Mouse (Mus musculus) liver, embryonic 14.5 days (tissue): ENCODE measurements around the gene Tmco1. TPM values are rescaled to one million over a fixed set of nuclear protein-coding genes. Genes with fewer than 3 reads are reported as not detected.

Experiments
- ATAC-seq: fragments of 200-750 bp; cut with Nextera tagmentation; 2 replicates; pipeline ENCODE4 v1.8.0; 2017; ENCODE audit warnings: moderate number of reproducible peaks, mild to moderate bottlenecking, moderate library complexity; ENCODE audit not compliant: insufficient read depth
- DNase-seq, 3 experiments: peaks; one replicate each; pipeline ENCODE4 v3.0.0-alpha.2; 2012 to 2013; ENCODE audit warnings: low read depth in 3 of 3, low spot score in 3 of 3
- H3K27ac ChIP-seq: fragments of 300-500 bp; sonication (generic); 2 replicates; pipeline ENCODE4 v1.5.1; 2014; ENCODE audit warnings: moderate library complexity, mild to moderate bottlenecking, control low read depth, inconsistent platforms
- H3K27me3 ChIP-seq: fragments of 300-500 bp; sonication (generic); 2 replicates; pipeline ENCODE4 v1.6.1; 2014; ENCODE audit warnings: mild to moderate bottlenecking, low read length, moderate library complexity; ENCODE audit not compliant: control insufficient read depth, insufficient read depth
- H3K36me3 ChIP-seq: fragments of 300-500 bp; sonication (generic); replicated peaks from 2 replicates; pipeline ENCODE4 v1.6.1; 2014; ENCODE audit warnings: low read depth; ENCODE audit not compliant: control insufficient read depth, insufficient read depth
- H3K4me1 ChIP-seq, 2 experiments: fragments of 200-500 bp in 1 of 2; fragments of 300-500 bp in 1 of 2; sonication (generic) in 1 of 2; replicated peaks; 2 replicates each; pipeline ENCODE4 v1.6.1; 2012 to 2014; ENCODE audit warnings: antibody characterized with exemption in 1 of 2, inconsistent platforms in 1 of 2, low read length in 1 of 2; ENCODE audit not compliant: control insufficient read depth in 2 of 2, insufficient read depth in 2 of 2
- H3K4me2 ChIP-seq: fragments of 300-500 bp; sonication (generic); 2 replicates; pipeline ENCODE4 v1.6.1; 2014; ENCODE audit warnings: low read depth, mild to moderate bottlenecking, control low read depth, moderate library complexity
- H3K4me3 ChIP-seq, 2 experiments: fragments of 200-500 bp in 1 of 2; fragments of 300-500 bp in 1 of 2; sonication (generic) in 1 of 2; 2 replicates each; pipeline ENCODE4 v1.5.1; 2012 to 2014; ENCODE audit warnings: low read depth in 2 of 2, low read length in 2 of 2, mild to moderate bottlenecking in 2 of 2, control low read depth in 1 of 2, inconsistent platforms in 1 of 2, moderate library complexity in 1 of 2; ENCODE audit not compliant: insufficient read depth in 1 of 2
- H3K9ac ChIP-seq: fragments of 300-500 bp; sonication (generic); replicated peaks from 2 replicates; pipeline ENCODE4 v1.6.1; 2014; ENCODE audit warnings: mild to moderate bottlenecking, control low read depth, moderate library complexity
- H3K9me3 ChIP-seq: fragments of 300-500 bp; sonication (generic); 2 replicates; pipeline ENCODE4 v1.6.1; 2016; ENCODE audit warnings: low read length, mixed read lengths; ENCODE audit not compliant: control insufficient read depth
- CTCF ChIP-seq: IDR thresholded peaks from 2 replicates; pipeline ENCODE4 v1.5.1; 2016; ENCODE audit warnings: antibody characterized with exemption, low read depth, control low read depth
- EP300 ChIP-seq: IDR thresholded peaks from 2 replicates; pipeline ENCODE4 v1.6.1; 2016; ENCODE audit warnings: antibody characterized with exemption, low read depth
- WGBS: fragments of 180-500 bp; shearing (Covaris S2); extraction: QIAGEN DNeasy Blood & Tissue Kit; methylation state at CpG from one replicate; pipeline ENCODE4 v1.1.7; 2014; ENCODE audit not compliant: insufficient replicate concordance; 5-methylcytosine and 5-hydroxymethylcytosine counted together
- polyA plus RNA-seq, 2 experiments: library from polyadenylated mRNA; depleted of rRNA in 1 of 2; stranded (reverse) in 1 of 2; unstranded in 1 of 2; fragments of >200 nt; fragmentation: Nextera tagmentation in 1 of 2; extraction: Ambion mirVana in 1 of 2; gene quantifications; 2 replicates each; pipeline versions ENCODE4 v1.2.1 to v1.2.3; 2012 to 2014

Tmco1 gene
- polyA plus RNA-seq, 2 experiments = 43.4 to 64.1 TPM

DNA sequence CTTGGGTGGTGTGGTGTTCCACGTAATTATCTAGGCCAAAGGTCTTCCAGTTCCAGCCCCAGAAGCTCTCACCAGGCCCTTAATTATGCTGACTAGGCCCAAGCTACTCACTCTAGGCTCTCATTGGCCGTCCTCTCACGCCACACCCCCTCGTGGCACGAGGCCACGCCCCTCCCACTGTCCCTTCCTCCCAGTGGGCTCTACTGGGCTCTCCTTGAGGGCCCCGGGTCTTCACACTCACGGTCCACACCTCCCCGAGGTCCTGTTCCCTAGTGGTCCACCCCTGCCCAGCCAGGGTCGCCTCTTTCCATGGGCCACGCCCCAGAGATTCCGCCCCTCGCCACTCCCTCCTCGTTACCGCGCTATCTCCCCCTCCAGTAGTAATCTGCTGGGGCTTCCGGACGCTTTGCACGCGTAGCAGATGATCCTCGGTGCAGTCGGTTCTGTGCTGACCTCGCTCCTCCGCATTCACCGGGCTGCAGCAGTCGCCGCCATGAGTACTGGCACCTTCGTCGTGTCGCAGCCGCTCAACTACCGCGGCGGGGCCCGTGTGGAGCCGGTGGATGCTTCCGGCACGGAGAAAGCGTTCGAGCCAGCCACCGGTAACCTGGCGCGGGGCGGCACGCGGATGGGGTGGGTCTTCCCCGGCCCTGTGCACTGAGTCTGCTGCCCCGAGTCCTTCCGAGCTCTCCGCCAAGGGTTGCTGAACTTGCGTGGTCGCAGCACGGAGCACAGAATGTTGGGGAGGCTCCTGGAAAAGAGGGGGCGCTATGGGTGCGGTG is 41.8 kb downstream of the Tmco1 start, which contains the start of gene Aldh9a1:
TSS of gene Aldh9a1 (plus strand) at position 177 of the 782 bp plus-strand sequence.
- Histone ChIP-seq H3K4me2 (peak within 1 kb of the TSS; percentile 99), H3K9me3 (no peaks in the 10 kb centered on the region), H3K4me3 (peak within 1 kb of the TSS; percentile 74 to 76), H3K27ac (peak within 1 kb of the TSS; percentile 93), H3K9ac (peak within 1 kb of the TSS; percentile 88), H3K4me1 (peaks cover 12% of the 10 kb centered on the region in 2 experiments), H3K36me3 (peaks cover 24% of the 10 kb centered on the region), H3K27me3 (no peaks in the 10 kb centered on the region)
- whole genome bisulfite sequencing = under 1% methylated on average over 55 of the region's 55 CpGs
- TF ChIP-seq CTCF (no peak), EP300 (peak; percentile 34)
- DNase-seq (peak; percentile 82 to 87 (median 83)), ATAC-seq (peak; percentile 96)

DNA sequence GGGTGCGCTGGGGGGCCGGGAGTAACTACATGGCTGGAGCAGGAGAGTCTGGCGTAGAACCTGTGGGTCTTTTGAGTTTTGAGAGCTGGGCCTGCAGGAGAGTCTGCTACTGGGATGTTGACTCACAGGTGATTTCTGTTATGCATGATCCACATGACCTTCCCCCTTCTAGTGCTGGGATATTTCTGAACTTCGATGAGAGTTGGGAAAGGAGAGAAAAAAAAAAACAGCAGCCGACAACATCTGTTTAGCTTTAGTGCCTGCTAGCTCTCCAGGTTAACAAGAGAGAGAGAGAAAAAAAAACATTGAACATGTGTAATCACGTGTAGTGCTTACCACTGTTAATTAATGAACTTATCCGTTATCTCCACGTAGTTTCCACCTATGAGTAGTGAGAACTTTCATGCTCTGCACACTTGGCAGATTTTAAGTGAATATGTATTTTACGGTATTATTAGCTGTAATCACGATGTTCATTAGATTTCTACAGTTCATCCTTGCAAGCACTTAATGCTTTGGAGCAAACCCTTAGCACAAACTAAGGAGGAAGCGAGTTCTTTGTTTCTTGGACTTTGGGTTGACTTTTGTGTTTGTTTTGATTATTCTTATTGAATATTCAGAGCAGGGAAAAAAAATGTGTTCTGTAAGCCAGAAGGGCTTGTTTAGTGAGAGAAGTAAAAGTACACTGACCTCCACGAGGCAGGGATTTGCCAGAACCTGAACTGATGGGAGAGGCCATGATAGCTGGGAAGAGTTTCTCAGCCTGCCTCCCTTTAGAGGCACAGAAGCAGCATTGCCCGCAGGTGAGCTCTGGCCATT is 42.6 kb downstream of the Tmco1 start:
- H3K4me1 ChIP-seq = peaks cover 12% of the 10 kb centered on the region in 2 experiments
- no peak for DNase-seq
- WGBS = 21% methylated on average over 13 of the region's 13 CpGs

DNA sequence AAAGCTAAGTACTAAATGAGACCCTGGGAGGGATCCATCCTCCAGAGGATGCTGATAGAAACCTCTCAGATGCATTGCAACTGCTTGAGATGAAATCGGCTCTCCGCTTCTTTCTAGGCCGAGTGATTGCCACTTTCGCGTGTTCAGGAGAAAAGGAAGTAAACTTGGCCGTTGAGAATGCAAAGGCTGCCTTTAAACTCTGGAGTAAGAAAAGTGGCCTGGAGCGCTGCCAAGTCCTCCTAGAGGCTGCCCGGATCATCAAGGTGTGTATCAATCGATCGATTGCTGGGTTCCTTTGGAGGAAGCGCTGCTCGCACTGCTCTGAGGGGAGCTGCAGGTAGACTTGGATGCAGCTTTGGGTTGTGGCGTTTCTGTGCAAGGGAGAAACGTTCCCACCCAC is 44.2 kb downstream of the Tmco1 start:
- H3K4me2 ChIP-seq = no peak overlapping the region
- peaks cover 48% of the 10 kb centered on the region for H3K36me3 ChIP-seq
- TF ChIP-seq CTCF (no peak), EP300 (no peak)
- H3K9ac ChIP-seq = no peak overlapping the region
- WGBS = 79% methylated on average over 14 of the region's 14 CpGs
- ATAC-seq (no peak), DNase-seq (no peak)
- peaks cover 12% of the 10 kb centered on the region in 2 experiments for H3K4me1 ChIP-seq
- H3K9me3 ChIP-seq = no peaks in the 10 kb centered on the region
- H3K27ac ChIP-seq = no peak overlapping the region
- H3K27me3 ChIP-seq = no peaks in the 10 kb centered on the region
- H3K4me3 ChIP-seq = no peak overlapping the region

More for the DNA sequence above, 42.6 kb downstream of the Tmco1 start:
- no peak for TF ChIP-seq EP300
- TF ChIP-seq CTCF = no peak
- ATAC-seq = no peak; the same call in 1 of the 2 replicates
- peak overlapping the region; percentile 74 to 76 for H3K4me3 ChIP-seq
- peak overlapping the region; percentile 93 for H3K27ac ChIP-seq
- peaks cover 32% of the 10 kb centered on the region for H3K36me3 ChIP-seq
- peak overlapping the region; percentile 88 for H3K9ac ChIP-seq
- no peaks in the 10 kb centered on the region for H3K27me3 ChIP-seq
- no peaks in the 10 kb centered on the region for H3K9me3 ChIP-seq
- peak overlapping the region; percentile 99 for H3K4me2 ChIP-seq

DNA sequence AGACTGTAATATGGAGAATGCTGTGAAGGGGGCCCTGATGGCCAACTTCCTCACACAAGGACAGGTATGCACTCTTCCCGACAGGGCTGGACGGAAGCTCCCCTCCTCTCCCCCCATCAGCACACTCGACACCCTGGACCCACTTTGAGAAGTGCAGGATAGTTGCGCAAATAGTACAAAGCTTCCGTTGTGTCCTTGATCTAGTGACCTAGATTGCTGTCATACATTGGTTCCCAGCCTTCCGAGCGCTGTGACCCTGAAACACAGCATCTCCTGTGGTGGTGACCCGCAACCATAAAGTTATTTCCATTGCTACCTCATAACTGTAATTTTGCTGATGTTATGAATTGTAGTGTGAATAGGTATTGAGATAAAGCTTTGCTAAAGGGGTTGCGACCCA is 49.2 kb downstream of the Tmco1 start:
- no peak overlapping the region for H3K27ac ChIP-seq
- H3K4me3 ChIP-seq = no peak overlapping the region
- no peak for TF ChIP-seq EP300
- TF ChIP-seq CTCF = no peak
- H3K4me1 ChIP-seq = peaks cover 0 to 2% of the 10 kb centered on the region in 2 experiments; a peak in 2 of 4 replicates
- 84% methylated on average over 9 of the region's 9 CpGs for WGBS
- ATAC-seq (no peak), DNase-seq (no peak)
- no peak overlapping the region for H3K4me2 ChIP-seq
- H3K36me3 ChIP-seq = peaks cover 83% of the 10 kb centered on the region
- H3K9me3 ChIP-seq = no peaks in the 10 kb centered on the region
- no peak overlapping the region for H3K9ac ChIP-seq
- H3K27me3 ChIP-seq = no peaks in the 10 kb centered on the region

DNA sequence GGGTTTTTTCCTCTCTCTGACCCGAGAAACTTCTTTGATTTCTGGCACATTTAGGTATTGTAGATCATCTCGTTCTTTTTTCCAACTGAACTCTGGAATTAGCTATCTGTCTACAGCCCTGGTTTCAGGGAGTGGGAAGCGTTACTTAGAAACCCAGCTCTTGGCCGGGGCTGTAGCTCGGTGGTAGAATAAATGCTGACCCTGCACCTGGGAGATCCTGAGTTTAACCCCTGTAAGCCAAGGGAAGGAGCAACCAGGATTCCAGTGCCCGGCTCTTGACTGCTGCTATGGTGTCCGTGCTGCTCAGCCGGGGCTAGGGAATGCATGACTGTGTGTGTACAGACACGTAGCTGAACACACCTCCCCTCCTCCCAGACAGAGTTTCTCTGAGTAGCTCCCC is 50.6 kb downstream of the Tmco1 start:
- Histone ChIP-seq H3K27ac (no peak overlapping the region), H3K27me3 (no peaks in the 10 kb centered on the region), H3K9me3 (no peaks in the 10 kb centered on the region), H3K4me1 (no peaks in the 10 kb centered on the region; a peak in 2 of 4 replicates), H3K4me3 (no peak overlapping the region), H3K4me2 (no peak overlapping the region), H3K9ac (no peak overlapping the region), H3K36me3 (peaks cover 84% of the 10 kb centered on the region)
- DNase-seq = no peak
- TF ChIP-seq CTCF = no peak
- TF ChIP-seq EP300 = no peak
- ATAC-seq = no peak
- 86% methylated on average over 9 of the region's 9 CpGs for WGBS
